Mouse (Mus musculus): Measurements from ENCODE around the gene Gm12216. TPM values are rescaled to one million over a fixed set of nuclear protein-coding genes. Genes with fewer than 3 reads are reported as not detected.

Gene Gm12216
- total and polyA plus RNA-seq, 3 experiments: not detected

GRCm38 (mm10) chr11:53798041-53798711 lies 60.9 kb downstream of the Gm12216 start:
- Histone ChIP-seq H3K79me2 (ENCODE audit: control insufficient read depth, insufficient read depth, low read length, poor library complexity) (no peaks in the 10 kb centered on the region), H3K9me3 (replicated peaks; ENCODE audit: insufficient read depth, low read length) (no peaks in the 10 kb centered on the region), H3K4me3 (ENCODE audit: control insufficient read depth in 1 of 2, insufficient read depth in 1 of 2, low read depth in 2 of 2, low read length in 2 of 2) (no peak overlapping the region), H3K27me3 (ENCODE audit: control insufficient read depth in 1 of 2, insufficient read depth in 2 of 2, low read length in 2 of 2) (no peaks in the 10 kb centered on the region; a peak in 2 of 4 replicates), H3K9ac (ENCODE audit: control insufficient read depth, low read depth, low read length, poor library complexity, severe bottlenecking) (no peak overlapping the region), H3K4me1 (ENCODE audit: control insufficient read depth in 1 of 2, insufficient read depth in 2 of 2, low read length in 2 of 2) (no peaks in the 10 kb centered on the region), H3K27ac (ENCODE audit: control insufficient read depth, low read depth, low read length) (no peak overlapping the region), H3K36me3 (ENCODE audit: control insufficient read depth in 1 of 2, insufficient read depth in 2 of 2, low read length in 2 of 2) (no peaks in the 10 kb centered on the region)
- no peak for DNase-seq (ENCODE audit: low read depth, low spot score)
- TF ChIP-seq CHD2 (IDR thresholded peaks at IDR 0.05; ENCODE audit: low read length) (no peak), ZNF384 (IDR thresholded peaks at IDR 0.05; ENCODE audit: low read depth, low read length) (no peak), MEF2A (IDR thresholded peaks at IDR 0.05; ENCODE audit: extremely low read depth, insufficient replicate concordance, low read depth, low read length, poor library complexity, severe bottlenecking) (no peak), TAL1 (IDR thresholded peaks at IDR 0.05; ENCODE audit: low read length) (no peak), ZC3H11A (IDR thresholded peaks at IDR 0.05; ENCODE audit: low read depth, low read length) (no peak), TBP (IDR thresholded peaks at IDR 0.05; ENCODE audit: low read depth, low read length) (no peak), EP300 (IDR thresholded peaks at IDR 0.05; ENCODE audit: low read depth in 1 of 2, low read length in 2 of 2) (no peak), MYC (IDR thresholded peaks at IDR 0.05; ENCODE audit: low read depth, low read length) (no peak), USF1 (IDR thresholded peaks at IDR 0.05; ENCODE audit: low read depth, low read length) (no peak), ZMIZ1 (IDR thresholded peaks at IDR 0.05; ENCODE audit: low read depth, low read length) (no peak), NELFE (IDR thresholded peaks at IDR 0.05; ENCODE audit: low read depth, low read length) (no peak), KAT2A (conservative IDR thresholded peaks at IDR 0.05; ENCODE audit: low read depth, low read length) (no peak), SMC3 (IDR thresholded peaks at IDR 0.05; ENCODE audit: low read depth, low read length) (no peak), HCFC1 (IDR thresholded peaks at IDR 0.05; ENCODE audit: low read depth, low read length) (no peak), GABPA (IDR thresholded peaks at IDR 0.05; ENCODE audit: low read depth, low read length) (no peak)

- H3K4me3 ChIP-seq (ENCODE audit: control insufficient read depth in 1 of 2, insufficient read depth in 1 of 2, low read depth in 2 of 2, low read length in 2 of 2): no peak overlapping the region
- TF ChIP-seq MYB (IDR thresholded peaks at IDR 0.05; ENCODE audit: low read depth, low read length) (no peak), E2F4 (IDR thresholded peaks at IDR 0.05; ENCODE audit: borderline replicate concordance, low read depth, low read length) (no peak), KAT2A (conservative IDR thresholded peaks at IDR 0.05; ENCODE audit: low read depth, low read length) (no peak), RCOR1 (IDR thresholded peaks at IDR 0.05; ENCODE audit: low read depth, low read length) (no peak), CHD1 (IDR thresholded peaks at IDR 0.05; ENCODE audit: low read depth, low read length) (no peak)
- H3K9me3 ChIP-seq (replicated peaks; ENCODE audit: insufficient read depth, low read length): no peaks in the 10 kb centered on the region
- no peaks in the 10 kb centered on the region for H3K4me1 ChIP-seq (ENCODE audit: control insufficient read depth in 1 of 2, insufficient read depth in 2 of 2, low read length in 2 of 2)
- DNase-seq (ENCODE audit: low read depth, low spot score): no peak
- H3K27me3 ChIP-seq (ENCODE audit: control insufficient read depth in 1 of 2, insufficient read depth in 2 of 2, low read length in 2 of 2): no peaks in the 10 kb centered on the region; a peak in 2 of 4 replicates
- H3K9ac ChIP-seq (ENCODE audit: control insufficient read depth, low read depth, low read length, poor library complexity, severe bottlenecking): no peak overlapping the region
- H3K27ac ChIP-seq (ENCODE audit: control insufficient read depth, low read depth, low read length): no peak overlapping the region
- no peaks in the 10 kb centered on the region for H3K36me3 ChIP-seq (ENCODE audit: control insufficient read depth in 1 of 2, insufficient read depth in 2 of 2, low read length in 2 of 2)
- H3K79me2 ChIP-seq (ENCODE audit: control insufficient read depth, insufficient read depth, low read length, poor library complexity): no peaks in the 10 kb centered on the region
These were observed 61.6 kb downstream of the Gm12216 start for GRCm38 (mm10) chr11:53797386-53797920.
